Mouse (Mus musculus) forebrain, postnatal 0 days (tissue): ENCODE data around the gene Cpsf4l. TPM values are rescaled to one million over a fixed set of nuclear protein-coding genes. Genes with fewer than 3 reads are reported as not detected.
A peak's percentile ranks its signal among the peaks of the same experiment; 100 is the strongest.

Source experiments
- ATAC-seq: fragments of 200-750 bp; cut with Nextera tagmentation; 2 replicates; pipeline ENCODE4 v1.8.0; 2017; ENCODE audit warnings: mild to moderate bottlenecking, moderate library complexity
- DNase-seq: peaks from one replicate; pipeline ENCODE4 v3.0.0-alpha.2; 2015
- H3K27ac ChIP-seq: fragments of 300-500 bp; sonication (generic); 2 replicates; pipeline ENCODE4 v1.5.1; 2014; ENCODE audit warnings: low read depth, mild to moderate bottlenecking, antibody characterized with exemption, low read length, moderate library complexity, mixed read lengths
- H3K27me3 ChIP-seq: fragments of 300-500 bp; sonication (generic); 2 replicates; pipeline ENCODE4 v1.6.1; 2014; ENCODE audit warnings: mild to moderate bottlenecking, low read length, mixed read lengths; ENCODE audit not compliant: insufficient read depth
- H3K36me3 ChIP-seq: fragments of 300-500 bp; sonication (generic); 2 replicates; pipeline ENCODE4 v1.6.1; 2014; ENCODE audit warnings: mild to moderate bottlenecking, moderate library complexity; ENCODE audit not compliant: insufficient read depth
- H3K4me1 ChIP-seq: fragments of 300-500 bp; sonication (generic); 2 replicates; pipeline ENCODE4 v1.6.1; 2014; ENCODE audit warnings: antibody characterized with exemption; ENCODE audit not compliant: insufficient read depth
- H3K4me2 ChIP-seq: fragments of 300-500 bp; sonication (generic); 2 replicates; pipeline ENCODE4 v1.6.1; 2014; ENCODE audit warnings: low read depth, mild to moderate bottlenecking, moderate library complexity
- H3K4me3 ChIP-seq: fragments of 300-500 bp; sonication (generic); 2 replicates; pipeline ENCODE4 v1.5.1; 2014; ENCODE audit warnings: low read depth, low read length, mixed read lengths
- H3K9ac ChIP-seq: fragments of 300-500 bp; sonication (generic); 2 replicates; pipeline ENCODE4 v1.6.1; 2014; ENCODE audit warnings: mild to moderate bottlenecking
- H3K9me3 ChIP-seq: fragments of 300-500 bp; sonication (generic); 2 replicates; pipeline ENCODE4 v1.6.1; 2016; ENCODE audit warnings: low read length
- CTCF ChIP-seq: sonication (generic); IDR thresholded peaks from 2 replicates; pipeline ENCODE4 v1.5.1; 2016; ENCODE audit warnings: antibody characterized with exemption, control low read depth, low read depth
- WGBS: fragments of 180-500 bp; shearing (Covaris S2); extraction: QIAGEN DNeasy Blood & Tissue Kit; methylation state at CpG from one replicate; pipeline ENCODE4 v1.1.7; 2014; 5-methylcytosine and 5-hydroxymethylcytosine counted together
- polyA plus RNA-seq: library from polyadenylated mRNA; unstranded; fragments of >200 nt; fragmentation: Nextera tagmentation; extraction: Ambion mirVana; gene quantifications from 2 replicates; pipeline ENCODE4 v1.2.1, GENCODE M21; 2015
- total RNA-seq: library from RNA; depleted of rRNA; stranded (reverse); fragments of >200 nt; gene quantifications from 2 replicates; pipeline ENCODE4 v1.2.3, GENCODE M21; 2014

The Cpsf4l gene
- total and polyA plus RNA-seq, 2 experiments from 2014 or later: 0.30 TPM; not detected in 1

GRCm38 (mm10) chr11:113711061-113711460, 1.2 kb upstream of the Cpsf4l start:
- no peak for TF ChIP-seq CTCF
- Histone ChIP-seq H3K36me3 (no peaks in the 10 kb centered on the region; the same call in 1 of the 2 replicates), H3K9ac (no peak overlapping the region), H3K4me3 (no peak overlapping the region), H3K4me1 (peaks cover 8% of the 10 kb centered on the region; the same call in 1 of the 2 replicates), H3K27ac (no peak overlapping the region), H3K4me2 (no peak overlapping the region), H3K9me3 (no peaks in the 10 kb centered on the region), H3K27me3 (no peaks in the 10 kb centered on the region)
- 62% methylated on average over 1 of the region's 1 CpGs for WGBS
- DNase-seq: no peak
- ATAC-seq: no peak

- H3K36me3 ChIP-seq: no peaks in the 10 kb centered on the region; the same call in 1 of the 2 replicates
- peak; percentile 55 for ATAC-seq
- H3K4me1 ChIP-seq: peaks cover 8% of the 10 kb centered on the region; the same call in 1 of the 2 replicates
- TF ChIP-seq CTCF: no peak
- no peaks in the 10 kb centered on the region for H3K9me3 ChIP-seq
- H3K4me3 ChIP-seq: no peak overlapping the region
- peak overlapping the region; percentile 35 for H3K27ac ChIP-seq
- peak; percentile 42 for DNase-seq
- no peak overlapping the region for H3K4me2 ChIP-seq
- H3K9ac ChIP-seq: peak overlapping the region; percentile 31
- 4% methylated on average over 10 of the region's 10 CpGs for WGBS
- no peaks in the 10 kb centered on the region for H3K27me3 ChIP-seq
Observed at GRCm38 (mm10) chr11:113710257-113710777, 500 bp upstream of the Cpsf4l start.

- no peak for ATAC-seq
- H3K4me3 ChIP-seq: no peak overlapping the region
Observed at GRCm38 (mm10) chr11:113709272-113709671, 545 bp downstream of the Cpsf4l start.

GRCm38 (mm10) chr11:113708629-113709213, 1.1 kb downstream of the Cpsf4l start:
- no peaks in the 10 kb centered on the region; the same call in 1 of the 2 replicates for H3K36me3 ChIP-seq
- no peak overlapping the region for H3K4me2 ChIP-seq
- no peaks in the 10 kb centered on the region for H3K9me3 ChIP-seq
- H3K27ac ChIP-seq: no peak overlapping the region
- H3K27me3 ChIP-seq: no peaks in the 10 kb centered on the region
- DNase-seq: no peak
- peaks cover 8% of the 10 kb centered on the region; the same call in 1 of the 2 replicates for H3K4me1 ChIP-seq
- WGBS: 60% methylated on average over 19 of the region's 19 CpGs
- TF ChIP-seq CTCF: no peak
- no peak overlapping the region for H3K9ac ChIP-seq
- no peak for ATAC-seq
- no peak overlapping the region for H3K4me3 ChIP-seq

More at GRCm38 (mm10) chr11:113709272-113709671, 545 bp downstream of the Cpsf4l start:
- 27% methylated on average over 13 of the region's 15 CpGs for WGBS
- Histone ChIP-seq H3K27me3 (no peaks in the 10 kb centered on the region), H3K27ac (no peak overlapping the region), H3K9ac (no peak overlapping the region), H3K36me3 (no peaks in the 10 kb centered on the region; the same call in 1 of the 2 replicates), H3K4me1 (peaks cover 8% of the 10 kb centered on the region; the same call in 1 of the 2 replicates), H3K4me2 (no peak overlapping the region), H3K9me3 (no peaks in the 10 kb centered on the region)
- no peak for TF ChIP-seq CTCF
- no peak for DNase-seq

- no peak overlapping the region for H3K27ac ChIP-seq
- H3K36me3 ChIP-seq: peaks cover 3% of the 10 kb centered on the region; the same call in 1 of the 2 replicates
- WGBS: 85% methylated on average over 15 of the region's 15 CpGs
- no peaks in the 10 kb centered on the region for H3K9me3 ChIP-seq
- no peak for TF ChIP-seq CTCF
- H3K9ac ChIP-seq: no peak overlapping the region
- DNase-seq (no peak), ATAC-seq (no peak)
- H3K27me3 ChIP-seq: no peaks in the 10 kb centered on the region
- peaks cover 8% of the 10 kb centered on the region; the same call in 1 of the 2 replicates for H3K4me1 ChIP-seq
- H3K4me2 ChIP-seq: no peak overlapping the region
- no peak overlapping the region for H3K4me3 ChIP-seq
Observed at GRCm38 (mm10) chr11:113705966-113706652, 3.7 kb downstream of the Cpsf4l start.

GRCm38 (mm10) chr11:113703758-113704157, 6.1 kb downstream of the Cpsf4l start:
- H3K36me3 ChIP-seq: peaks cover 3% of the 10 kb centered on the region; the same call in 1 of the 2 replicates
- no peaks in the 10 kb centered on the region for H3K9me3 ChIP-seq
- ATAC-seq (peak; percentile 87), DNase-seq (peak; percentile 89)
- peak; percentile 100 for TF ChIP-seq CTCF
- H3K4me1 ChIP-seq: no peaks in the 10 kb centered on the region
- no peak overlapping the region for H3K4me3 ChIP-seq
- H3K9ac ChIP-seq: no peak overlapping the region
- H3K4me2 ChIP-seq: no peak overlapping the region
- no peaks in the 10 kb centered on the region for H3K27me3 ChIP-seq
- H3K27ac ChIP-seq: no peak overlapping the region
- WGBS: 25% methylated on average over 5 of the region's 5 CpGs

- TF ChIP-seq CTCF: no peak
- H3K4me2 ChIP-seq: no peak overlapping the region
- no peaks in the 10 kb centered on the region for H3K27me3 ChIP-seq
- no peak for ATAC-seq
- no peak overlapping the region for H3K4me3 ChIP-seq
- H3K4me1 ChIP-seq: no peaks in the 10 kb centered on the region
- H3K27ac ChIP-seq: no peak overlapping the region
- no peak for DNase-seq
- H3K9ac ChIP-seq: no peak overlapping the region
- no peaks in the 10 kb centered on the region for H3K9me3 ChIP-seq
- 90% methylated on average over 7 of the region's 7 CpGs for WGBS
- peaks cover 20% of the 10 kb centered on the region for H3K36me3 ChIP-seq
Observed at GRCm38 (mm10) chr11:113699643-113700042, 10.2 kb downstream of the Cpsf4l start.
